Mouse (Mus musculus) lung, postnatal 0 days (tissue): Measurements from ENCODE around the gene Antxr1. TPM values are rescaled to one million over a fixed set of nuclear protein-coding genes. Genes with fewer than 3 reads are reported as not detected.
A peak's percentile ranks its signal among the peaks of the same experiment; 100 is the strongest.

Experiments
- ATAC-seq: fragments of 200-750 bp; cut with Nextera tagmentation; 2 replicates; pipeline ENCODE4 v1.8.0; 2017; ENCODE audit warnings: moderate library complexity
- DNase-seq: peaks from one replicate; pipeline ENCODE4 v3.0.0-alpha.2; 2016; ENCODE audit warnings: low spot score
- H3K27ac ChIP-seq: fragments of 300-500 bp; sonication (generic); 2 replicates; pipeline ENCODE4 v1.5.1; 2014; ENCODE audit warnings: antibody characterized with exemption, mild to moderate bottlenecking, low read length, mixed read lengths
- H3K27me3 ChIP-seq: fragments of 300-500 bp; sonication (generic); replicated peaks from 2 replicates; pipeline ENCODE4 v1.6.1; 2014; ENCODE audit warnings: low read length, mixed read lengths; ENCODE audit not compliant: insufficient read depth
- H3K36me3 ChIP-seq: fragments of 300-500 bp; sonication (generic); 2 replicates; pipeline ENCODE4 v1.6.1; 2014; ENCODE audit warnings: low read length, mixed read lengths; ENCODE audit not compliant: insufficient read depth
- H3K4me1 ChIP-seq: fragments of 300-500 bp; sonication (generic); 2 replicates; pipeline ENCODE4 v1.6.1; 2014; ENCODE audit warnings: antibody characterized with exemption, low read depth, low read length, mixed read lengths; ENCODE audit not compliant: insufficient read depth
- H3K4me2 ChIP-seq: fragments of 300-500 bp; sonication (generic); replicated peaks from 2 replicates; pipeline ENCODE4 v1.6.1; 2014; ENCODE audit warnings: low read depth, mild to moderate bottlenecking, low read length, moderate library complexity, mixed read lengths
- H3K4me3 ChIP-seq: fragments of 300-500 bp; sonication (generic); 2 replicates; pipeline ENCODE4 v1.5.1; 2014; ENCODE audit warnings: low read depth, low read length
- H3K9ac ChIP-seq: fragments of 300-500 bp; sonication (generic); replicated peaks from 2 replicates; pipeline ENCODE4 v1.6.1; 2014; ENCODE audit warnings: low read depth, mild to moderate bottlenecking
- H3K9me3 ChIP-seq: fragments of 300-500 bp; sonication (generic); 2 replicates; pipeline ENCODE4 v1.6.1; 2016; ENCODE audit warnings: low read length, mixed read lengths
- CTCF ChIP-seq: IDR thresholded peaks from 2 replicates; pipeline ENCODE4 v1.5.1; 2016; ENCODE audit warnings: antibody characterized with exemption, mild to moderate bottlenecking
- EP300 ChIP-seq: IDR thresholded peaks from 2 replicates; pipeline ENCODE4 v1.6.1; 2016; ENCODE audit warnings: antibody characterized with exemption, mild to moderate bottlenecking, control low read depth
- WGBS: fragments of 180-500 bp; shearing (Covaris S2); extraction: QIAGEN DNeasy Blood & Tissue Kit; methylation state at CpG from one replicate; pipeline ENCODE4 v1.1.7; 2014; 5-methylcytosine and 5-hydroxymethylcytosine counted together
- polyA plus RNA-seq: library from polyadenylated mRNA; unstranded; fragments of >200 nt; fragmentation: Nextera tagmentation; extraction: Ambion mirVana; gene quantifications from 2 replicates; pipeline ENCODE4 v1.2.1, GENCODE M21; 2015

The Antxr1 gene
- polyA plus RNA-seq, 1 experiment from 2014 or later = 11.7 TPM

DNA sequence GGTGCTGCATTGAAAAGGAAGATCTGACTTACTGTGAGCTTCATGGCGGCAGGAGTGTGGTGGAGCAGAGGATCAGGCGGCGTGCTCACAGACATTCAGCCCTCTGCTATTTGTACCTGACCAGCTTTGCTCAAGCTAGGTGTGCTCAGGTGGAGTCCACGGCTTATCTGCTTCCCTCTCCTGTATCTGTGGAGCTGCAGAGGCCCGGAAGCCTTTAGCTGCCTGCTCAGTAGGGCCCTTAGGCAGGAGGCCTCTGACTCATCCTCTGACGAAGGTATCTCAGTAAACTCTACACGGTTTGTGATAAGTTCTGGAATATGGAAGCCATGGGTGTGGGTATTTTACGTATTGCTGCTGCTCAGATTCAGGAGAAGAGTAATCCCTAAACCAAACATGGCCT is 15.2 kb upstream of the Antxr1 start, which contains the start of gene Gkn1:
Gene Gkn1, minus strand, starts transcription at position 114 of the 400 bp plus-strand sequence.
- Histone ChIP-seq H3K4me2 (no peak within 1 kb of the TSS), H3K4me3 (no peak within 1 kb of the TSS), H3K36me3 (no peaks in the 10 kb centered on the region), H3K27me3 (no peaks in the 10 kb centered on the region), H3K9me3 (no peaks in the 10 kb centered on the region), H3K9ac (no peak within 1 kb of the TSS), H3K4me1 (no peaks in the 10 kb centered on the region), H3K27ac (no peak within 1 kb of the TSS)
- DNase-seq (no peak), ATAC-seq (no peak)
- 83% methylated on average over 8 of the region's 8 CpGs for WGBS
- TF ChIP-seq EP300 (no peak), CTCF (no peak)

GRCm38 (mm10) chr6:87335935-87336295 is 294 bp upstream of the Antxr1 start:
- Histone ChIP-seq H3K9ac (no peak overlapping the region), H3K27me3 (no peaks in the 10 kb centered on the region), H3K27ac (peak overlapping the region; percentile 93; the same call in 1 of the 2 replicates), H3K4me3 (peak overlapping the region; percentile 66), H3K9me3 (no peaks in the 10 kb centered on the region), H3K36me3 (no peaks in the 10 kb centered on the region), H3K4me1 (0 out of 2 replicates have a peak, but pooled peaks cover 7% of the 10 kb centered on the region), H3K4me2 (peak overlapping the region; percentile 77; the same call in 1 of the 2 replicates)
- ATAC-seq = peak; percentile 39
- peak; percentile 52 for DNase-seq
- WGBS = 19% methylated on average over 6 of the region's 6 CpGs
- TF ChIP-seq CTCF (no peak), EP300 (no peak)

DNA sequence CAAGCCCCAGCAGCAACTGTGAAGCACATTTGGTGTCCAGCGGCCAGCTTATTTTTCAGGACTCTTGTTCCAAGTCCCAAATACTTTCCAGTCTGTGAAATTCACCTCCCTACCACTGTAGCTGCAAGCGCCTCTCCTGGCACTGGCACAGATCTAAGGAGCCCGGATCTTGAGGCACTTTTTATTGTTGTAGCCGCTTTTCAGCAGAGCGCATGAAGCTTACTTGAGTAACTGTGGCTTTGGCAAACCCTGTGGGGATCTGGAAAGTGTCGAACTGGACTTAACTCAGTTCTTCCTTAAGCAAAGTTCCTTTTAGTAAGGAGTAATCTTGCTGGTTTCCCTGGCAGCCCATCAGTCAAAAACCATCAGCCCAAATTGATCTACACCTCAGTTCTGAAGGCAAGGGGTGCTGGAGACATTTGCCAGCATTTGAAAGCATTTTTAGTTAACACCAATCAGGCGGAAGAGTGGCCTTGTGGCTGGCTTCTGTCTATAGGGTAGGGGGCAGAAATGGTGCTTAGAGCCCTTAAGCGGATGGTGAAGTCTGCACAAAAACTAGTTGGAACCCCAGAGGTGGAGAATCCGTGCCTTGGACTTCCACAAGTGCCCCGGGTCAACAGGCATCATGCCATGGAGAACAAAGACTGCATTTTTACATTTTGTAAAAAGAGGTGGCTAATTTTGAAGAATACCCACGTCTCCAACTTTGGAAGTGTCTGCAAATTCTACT is 1.1 kb downstream of the Antxr1 start:
- 6% methylated on average over 11 of the region's 11 CpGs for WGBS
- Histone ChIP-seq H3K4me3 (peak overlapping the region; percentile 66), H3K9ac (peak overlapping the region; percentile 57; the same call in 1 of the 2 replicates), H3K4me2 (peak overlapping the region; percentile 77), H3K4me1 (0 out of 2 replicates have a peak, but pooled peaks cover 8% of the 10 kb centered on the region), H3K27ac (peak overlapping the region; percentile 93), H3K36me3 (no peaks in the 10 kb centered on the region), H3K9me3 (no peaks in the 10 kb centered on the region), H3K27me3 (no peaks in the 10 kb centered on the region)
- ATAC-seq (peak; percentile 40), DNase-seq (peak; percentile 76)
- TF ChIP-seq CTCF = peak; percentile 49
- TF ChIP-seq EP300 = no peak

DNA sequence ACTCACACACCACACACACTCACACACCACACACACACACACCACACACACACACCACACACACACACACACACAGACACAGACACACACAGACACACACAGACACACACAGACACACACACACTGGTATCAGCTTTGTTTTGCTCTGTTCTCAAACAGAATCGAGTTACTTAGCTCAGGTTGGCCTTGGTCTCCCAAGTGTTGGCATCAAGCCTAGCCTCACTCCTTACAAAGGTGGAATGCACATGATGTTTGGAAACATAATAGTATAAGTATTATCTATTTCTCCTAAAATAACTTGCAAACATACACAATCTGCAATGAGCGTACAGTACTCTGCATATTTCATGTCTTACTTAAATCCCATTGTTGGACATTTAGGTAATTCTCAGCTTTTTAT is 3.2 kb downstream of the Antxr1 start:
- H3K9me3 ChIP-seq = no peaks in the 10 kb centered on the region
- no peak for TF ChIP-seq CTCF
- TF ChIP-seq EP300 = no peak
- H3K27me3 ChIP-seq = no peaks in the 10 kb centered on the region
- H3K4me2 ChIP-seq = peak overlapping the region; percentile 77
- WGBS = 24% methylated on average over 2 of the region's 2 CpGs
- H3K27ac ChIP-seq = no peak overlapping the region
- ATAC-seq (no peak), DNase-seq (peak; percentile 39)
- no peaks in the 10 kb centered on the region for H3K36me3 ChIP-seq
- no peak overlapping the region for H3K9ac ChIP-seq
- H3K4me1 ChIP-seq = peaks cover 16% of the 10 kb centered on the region; the same call in 1 of the 2 replicates
- H3K4me3 ChIP-seq = no peak overlapping the region

DNA sequence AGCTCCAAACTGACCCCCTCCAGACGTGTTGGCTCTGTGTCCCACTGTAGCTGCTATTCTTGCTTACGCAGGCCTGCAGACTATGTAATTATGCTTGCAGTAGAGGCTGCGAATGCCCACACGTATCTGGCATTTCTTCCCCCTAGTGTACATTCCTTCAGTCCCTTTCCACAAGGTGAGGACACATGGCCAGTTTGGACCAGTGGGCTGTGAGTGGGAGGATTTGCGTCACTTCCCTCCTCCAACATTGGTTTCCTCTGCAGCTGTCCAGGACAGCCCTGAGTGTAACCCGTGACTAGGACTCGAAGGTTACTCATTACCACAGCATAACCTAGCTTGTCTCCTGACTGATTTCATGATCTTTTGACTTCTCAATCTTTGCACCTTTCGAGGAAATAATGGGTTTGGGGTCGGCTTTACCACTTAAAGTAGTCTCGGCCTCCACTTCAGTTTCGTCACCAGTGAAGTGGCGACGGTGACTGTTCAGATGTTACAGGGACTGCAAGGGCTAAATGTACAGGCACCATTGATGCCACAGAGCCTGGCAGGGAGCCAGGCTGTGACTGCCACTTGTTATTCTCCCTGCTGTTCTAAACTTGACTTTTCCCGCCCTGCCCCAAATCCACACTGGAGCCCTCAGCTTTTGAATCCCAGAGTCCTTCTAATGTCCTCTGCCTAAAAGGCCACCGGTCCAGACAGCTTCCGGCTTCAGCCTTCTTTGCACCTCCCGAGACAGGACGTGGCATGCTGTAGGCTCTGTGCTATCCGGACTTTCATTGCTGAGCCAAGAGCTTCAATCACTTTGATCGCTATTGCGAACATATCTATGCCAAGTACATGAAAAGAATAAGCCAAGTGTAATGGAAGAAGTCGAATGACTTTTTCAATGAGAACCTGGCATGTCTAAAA is 7.1 kb downstream of the Antxr1 start:
- DNase-seq (peak; percentile 68), ATAC-seq (peak; percentile 88)
- no peak overlapping the region for H3K4me3 ChIP-seq
- peak; percentile 22; the same call in 1 of the 2 replicates for TF ChIP-seq CTCF
- peak; percentile 49 for TF ChIP-seq EP300
- peaks cover 16% of the 10 kb centered on the region; the same call in 1 of the 2 replicates for H3K4me1 ChIP-seq
- H3K9me3 ChIP-seq = no peaks in the 10 kb centered on the region
- no peaks in the 10 kb centered on the region for H3K36me3 ChIP-seq
- no peak overlapping the region for H3K4me2 ChIP-seq
- H3K9ac ChIP-seq = no peak overlapping the region
- WGBS = 56% methylated on average over 22 of the region's 22 CpGs
- no peaks in the 10 kb centered on the region for H3K27me3 ChIP-seq
- H3K27ac ChIP-seq = no peak overlapping the region

DNA sequence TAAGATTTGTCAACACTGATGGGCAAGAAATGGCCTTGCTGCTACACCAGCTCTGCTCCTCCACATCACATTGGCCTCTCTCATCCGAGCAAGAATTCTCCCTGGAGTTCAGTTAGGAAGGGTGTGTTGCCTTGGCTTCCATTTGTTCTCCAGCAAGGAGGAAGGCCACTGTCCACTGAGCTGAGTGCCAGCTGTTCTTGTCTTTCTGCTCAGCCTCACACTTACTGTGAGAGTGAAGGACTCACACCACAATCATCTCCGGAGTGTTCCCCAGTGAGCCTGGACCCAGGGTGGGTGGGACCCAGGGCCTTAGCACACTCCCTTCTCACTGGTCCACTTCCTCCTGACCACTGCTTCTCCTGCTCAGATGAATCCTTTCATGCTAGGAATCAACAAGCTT is 8.7 kb downstream of the Antxr1 start:
- DNase-seq (no peak), ATAC-seq (no peak)
- TF ChIP-seq CTCF (no peak), EP300 (no peak)
- Histone ChIP-seq H3K9me3 (no peaks in the 10 kb centered on the region), H3K4me2 (no peak overlapping the region), H3K9ac (no peak overlapping the region), H3K27ac (no peak overlapping the region), H3K4me1 (peaks cover 16% of the 10 kb centered on the region; the same call in 1 of the 2 replicates), H3K36me3 (no peaks in the 10 kb centered on the region), H3K27me3 (no peaks in the 10 kb centered on the region), H3K4me3 (no peak overlapping the region)
- WGBS = 96% methylated on average over 2 of the region's 2 CpGs
